Mouse (Mus musculus) left cerebral cortex, adult 2 months (tissue): ENCODE data around the gene Aldh18a1. TPM values are rescaled to one million over a fixed set of nuclear protein-coding genes. Genes with fewer than 3 reads are reported as not detected.
A peak's percentile ranks its signal among the peaks of the same experiment; 100 is the strongest.

Source experiments
- DNase-seq, 2 experiments: peaks; one replicate each; pipeline ENCODE4 v3.0.0; 2021 to 2022; ENCODE audit warnings: low spot score in 2 of 2, mixed read lengths in 1 of 2; ENCODE audit errors: extremely low spot score in 1 of 2
- H3K27ac ChIP-seq: fragments of 200-600 bp; 2 replicates; pipeline ENCODE4 v1.8.1; 2022
- H3K4me3 ChIP-seq: fragments of 200-600 bp; 2 replicates; pipeline ENCODE4 v1.8.1; 2022
- CTCF ChIP-seq: fragments of 200-600 bp; IDR thresholded peaks from 2 replicates; pipeline ENCODE4 v1.8.1; 2022; ENCODE audit warnings: antibody characterized with exemption, mild to moderate bottlenecking, moderate library complexity
- intact Hi-C: fragments of 180-260 bp; cut with DNase I; formaldehyde crosslinking; loops from one replicate; pipeline ENCODE4 v1.15.1; 2025
- total RNA-seq, 2 experiments: library from RNA; stranded (reverse); gene quantifications; 2 replicates each; pipeline ENCODE4 v1.2.3; 2021

The Aldh18a1 gene
- total RNA-seq, 2 experiments from 2014 or later, result 22.7 to 25.4 TPM

- no peak overlapping the region for H3K27ac ChIP-seq
- no peak overlapping the region for H3K4me3 ChIP-seq
- TF ChIP-seq CTCF, result no peak
- intact Hi-C loops, result no loop called here
- DNase-seq, result no peak
These were observed 69.6 kb downstream of the Aldh18a1 start for GRCm38 (mm10) chr19:40518706-40519105.

- TF ChIP-seq CTCF, result no peak
- no peak for DNase-seq
- intact Hi-C loops, result no loop called here
- Histone ChIP-seq H3K4me3 (no peak overlapping the region), H3K27ac (no peak overlapping the region)
These were observed 72.7 kb downstream of the Aldh18a1 start for GRCm38 (mm10) chr19:40515596-40515995.

GRCm38 (mm10) chr19:40514376-40514775 is 73.9 kb downstream of the Aldh18a1 start:
- Histone ChIP-seq H3K27ac (no peak overlapping the region), H3K4me3 (no peak overlapping the region)
- intact Hi-C loops, result loop anchor here (5.0 kb wide), 1 partner anchor 57 kb away; no protein-coding TSS in a partner anchor
- TF ChIP-seq CTCF, result no peak
- DNase-seq, result no peak

GRCm38 (mm10) chr19:40513632-40514078 is 74.6 kb downstream of the Aldh18a1 start, which contains the start of gene Sorbs1:
TSS of gene Sorbs1 (minus strand) at chr19:40513779.
- peak within 1 kb of the TSS; percentile 95 for H3K4me3 ChIP-seq
- DNase-seq, result peak; percentile 95
- no peak for TF ChIP-seq CTCF
- intact Hi-C loops, result loop anchor here (2.0 to 5.0 kb wide), 3 partner anchors 43 to 81 kb away; no protein-coding TSS in a partner anchor
- peak within 1 kb of the TSS; percentile 93 for H3K27ac ChIP-seq

GRCm38 (mm10) chr19:40512500-40513421 is 75.5 kb downstream of the Aldh18a1 start:
- H3K27ac ChIP-seq, result peak overlapping the region; percentile 93
- DNase-seq, result peak; percentile 46 to 53
- TF ChIP-seq CTCF, result no peak
- peak overlapping the region; percentile 95 for H3K4me3 ChIP-seq
- intact Hi-C loops, result loop anchor here (2.0 to 5.0 kb wide), 3 partner anchors 42 to 80 kb away; no protein-coding TSS in a partner anchor

- TF ChIP-seq CTCF, result no peak
- DNase-seq, result no peak
- intact Hi-C loops, result loop anchor here (1.0 to 5.0 kb wide), 4 partner anchors 41 to 117 kb away; no protein-coding TSS in a partner anchor
- Histone ChIP-seq H3K4me3 (peak overlapping the region; percentile 95), H3K27ac (peak overlapping the region; percentile 93)
These were observed 76.5 kb downstream of the Aldh18a1 start for GRCm38 (mm10) chr19:40511679-40512309.

- intact Hi-C loops, result loop anchor here (1.0 to 5.0 kb wide), 2 partner anchors 54 to 117 kb away; no protein-coding TSS in a partner anchor
- TF ChIP-seq CTCF, result no peak
- H3K27ac ChIP-seq, result peak overlapping the region; percentile 93
- peak overlapping the region; percentile 95 for H3K4me3 ChIP-seq
- no peak for DNase-seq
These were observed 77.2 kb downstream of the Aldh18a1 start for GRCm38 (mm10) chr19:40511100-40511439.

- Histone ChIP-seq H3K4me3 (peak overlapping the region; percentile 95), H3K27ac (peak overlapping the region; percentile 93; the same call in 1 of the 2 replicates)
- TF ChIP-seq CTCF, result no peak
- no peak for DNase-seq
- intact Hi-C loops, result loop anchor here (1.0 to 5.0 kb wide), 2 partner anchors 53 to 116 kb away; no protein-coding TSS in a partner anchor
These were observed 77.7 kb downstream of the Aldh18a1 start for GRCm38 (mm10) chr19:40510387-40511099.

- intact Hi-C loops, result no loop called here
- TF ChIP-seq CTCF, result no peak; the same call in none of the 2 replicates
- H3K27ac ChIP-seq, result peak overlapping the region; percentile 25; the same call in 1 of the 2 replicates
- H3K4me3 ChIP-seq, result no peak overlapping the region
- DNase-seq, result no peak
These were observed 79.0 kb downstream of the Aldh18a1 start for GRCm38 (mm10) chr19:40509274-40509673.

- intact Hi-C loops, result no loop called here
- TF ChIP-seq CTCF, result no peak
- Histone ChIP-seq H3K27ac (no peak overlapping the region; the same call in 1 of the 2 replicates), H3K4me3 (no peak overlapping the region)
- DNase-seq, result no peak
These were observed 79.4 kb downstream of the Aldh18a1 start for GRCm38 (mm10) chr19:40508851-40509250.

GRCm38 (mm10) chr19:40506965-40507364 is 81.3 kb downstream of the Aldh18a1 start:
- TF ChIP-seq CTCF, result no peak
- intact Hi-C loops, result no loop called here

More at GRCm38 (mm10) chr19:40506965-40507364, 81.3 kb downstream of the Aldh18a1 start:
- Histone ChIP-seq H3K27ac (no peak overlapping the region), H3K4me3 (no peak overlapping the region)
- DNase-seq, result no peak
